Mouse (Mus musculus) embryonic facial prominence, embryonic 12.5 days (tissue): Measurements from ENCODE around the gene Ccn2. TPM values are rescaled to one million over a fixed set of nuclear protein-coding genes. Genes with fewer than 3 reads are reported as not detected.
"Not testable (repeated sequence)": the region's sequence is repeated elsewhere in the genome, so short reads cannot be mapped to it uniquely, and the experiment has no call there.

Source experiments
- ATAC-seq: fragments of 200-750 bp; cut with Nextera tagmentation; 2 replicates; pipeline ENCODE4 v1.8.0; 2017; ENCODE audit not compliant: insufficient number of reproducible peaks, insufficient read depth, low FRiP score, low TSS enrichment
- H3K27ac ChIP-seq: fragments of 300-500 bp; sonication (generic); 2 replicates; pipeline ENCODE4 v1.5.1; 2016; ENCODE audit warnings: mild to moderate bottlenecking
- H3K27me3 ChIP-seq: fragments of 300-500 bp; sonication (generic); 2 replicates; pipeline ENCODE4 v1.6.1; 2016; ENCODE audit warnings: mild to moderate bottlenecking, moderate library complexity
- H3K36me3 ChIP-seq: fragments of 300-500 bp; sonication (generic); 2 replicates; pipeline ENCODE4 v1.6.1; 2016; ENCODE audit warnings: mild to moderate bottlenecking
- H3K4me1 ChIP-seq: fragments of 300-500 bp; sonication (generic); 2 replicates; pipeline ENCODE4 v1.6.1; 2016
- H3K4me2 ChIP-seq: fragments of 300-500 bp; sonication (generic); replicated peaks from 2 replicates; pipeline ENCODE4 v1.6.1; 2016; ENCODE audit warnings: mild to moderate bottlenecking, moderate library complexity
- H3K4me3 ChIP-seq: fragments of 300-500 bp; sonication (generic); 2 replicates; pipeline ENCODE4 v1.5.1; 2016; ENCODE audit warnings: mild to moderate bottlenecking
- H3K9ac ChIP-seq: fragments of 300-500 bp; sonication (generic); 2 replicates; pipeline ENCODE4 v1.6.1; 2016; ENCODE audit warnings: mild to moderate bottlenecking, moderate library complexity
- H3K9me3 ChIP-seq: fragments of 300-500 bp; sonication (generic); 2 replicates; pipeline ENCODE4 v1.6.1; 2016; ENCODE audit warnings: mild to moderate bottlenecking, moderate library complexity
- WGBS: fragments of 180-500 bp; shearing (Covaris S2); methylation state at CpG from one replicate; pipeline ENCODE4 v1.1.7; 2016; 5-methylcytosine and 5-hydroxymethylcytosine counted together
- polyA plus RNA-seq: library from polyadenylated mRNA; unstranded; fragments of >200 nt; fragmentation: Nextera tagmentation; extraction: Ambion mirVana; gene quantifications from 2 replicates; pipeline ENCODE4 v1.2.1, GENCODE M21; 2016

The Ccn2 gene
- polyA plus RNA-seq, 1 experiment from 2014 or later, result 9.6 TPM

DNA sequence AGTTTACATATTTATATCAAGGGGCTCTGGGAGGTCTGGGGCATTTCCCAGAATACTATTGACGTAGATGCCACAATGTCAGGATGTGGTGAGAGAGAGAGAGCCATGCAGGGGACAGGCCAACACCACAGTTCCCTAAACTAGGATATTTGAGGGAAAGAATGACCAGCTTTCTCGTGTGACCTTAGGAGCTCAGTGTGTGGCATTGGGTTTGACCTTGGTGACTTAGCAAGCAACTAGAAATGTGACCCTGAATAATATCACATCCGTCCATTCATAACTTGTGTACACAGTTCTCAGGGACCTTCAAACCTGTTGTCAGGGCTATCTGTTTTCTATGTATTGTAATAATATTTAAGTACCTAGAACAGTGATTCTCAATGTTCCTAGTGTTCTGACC is 13.9 kb downstream of the Ccn2 start:
- no peaks in the 10 kb centered on the region for H3K36me3 ChIP-seq
- no peaks in the 10 kb centered on the region for H3K4me1 ChIP-seq
- no peaks in the 10 kb centered on the region for H3K9me3 ChIP-seq
- no peaks in the 10 kb centered on the region for H3K27me3 ChIP-seq
- H3K9ac ChIP-seq, result no peak overlapping the region
- H3K4me3 ChIP-seq, result no peak overlapping the region
- no peak for ATAC-seq
- H3K27ac ChIP-seq, result no peak overlapping the region
- no peak overlapping the region for H3K4me2 ChIP-seq
- WGBS, result 87% methylated on average over 3 of the region's 3 CpGs

- 87% methylated on average over 9 of the region's 9 CpGs for WGBS
- Histone ChIP-seq H3K27me3 (no peaks in the 10 kb centered on the region), H3K9me3 (no peaks in the 10 kb centered on the region), H3K4me1 (no peaks in the 10 kb centered on the region), H3K9ac (no peak overlapping the region), H3K4me3 (no peak overlapping the region), H3K36me3 (no peaks in the 10 kb centered on the region), H3K4me2 (no peak overlapping the region), H3K27ac (no peak overlapping the region)
- no peak for ATAC-seq
Measured at GRCm38 (mm10) chr10:24609766-24610165, 14.5 kb downstream of the Ccn2 start.

DNA sequence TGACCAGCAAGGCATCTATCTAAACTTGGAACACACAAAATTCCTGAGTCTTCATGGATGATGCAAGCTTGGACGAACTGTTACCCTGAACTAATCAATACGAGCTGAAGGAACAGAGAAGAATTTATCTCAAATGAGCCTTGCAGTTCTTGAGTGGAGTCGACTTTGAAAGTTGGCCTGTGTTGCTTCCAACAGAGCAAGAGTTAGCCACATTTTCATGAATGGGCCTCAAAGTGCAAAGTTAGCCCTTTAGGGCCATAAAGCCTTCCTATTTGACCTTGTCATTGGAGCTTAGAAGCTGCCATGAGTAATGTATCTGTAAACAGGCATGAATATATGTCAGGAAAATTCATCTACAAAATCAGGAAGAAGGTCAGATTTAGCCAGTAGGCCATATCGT is 19.5 kb downstream of the Ccn2 start:
- ATAC-seq, result no peak
- H3K36me3 ChIP-seq, result no peaks in the 10 kb centered on the region
- no peaks in the 10 kb centered on the region for H3K9me3 ChIP-seq

GRCm38 (mm10) chr10:24615799-24616198 is 20.6 kb downstream of the Ccn2 start:
- Histone ChIP-seq H3K9ac (no peak overlapping the region), H3K4me2 (no peak overlapping the region), H3K4me1 (no peaks in the 10 kb centered on the region), H3K27me3 (no peaks in the 10 kb centered on the region), H3K9me3 (no peaks in the 10 kb centered on the region), H3K27ac (no peak overlapping the region), H3K4me3 (no peak overlapping the region), H3K36me3 (no peaks in the 10 kb centered on the region)
- ATAC-seq, result no peak
- 82% methylated on average over 6 of the region's 6 CpGs for WGBS

More for the DNA sequence above, 19.5 kb downstream of the Ccn2 start:
- Histone ChIP-seq H3K27ac (no peak overlapping the region), H3K4me3 (no peak overlapping the region), H3K4me2 (no peak overlapping the region), H3K4me1 (no peaks in the 10 kb centered on the region), H3K27me3 (no peaks in the 10 kb centered on the region), H3K9ac (no peak overlapping the region)
- WGBS, result 87% methylated on average over 4 of the region's 4 CpGs

DNA sequence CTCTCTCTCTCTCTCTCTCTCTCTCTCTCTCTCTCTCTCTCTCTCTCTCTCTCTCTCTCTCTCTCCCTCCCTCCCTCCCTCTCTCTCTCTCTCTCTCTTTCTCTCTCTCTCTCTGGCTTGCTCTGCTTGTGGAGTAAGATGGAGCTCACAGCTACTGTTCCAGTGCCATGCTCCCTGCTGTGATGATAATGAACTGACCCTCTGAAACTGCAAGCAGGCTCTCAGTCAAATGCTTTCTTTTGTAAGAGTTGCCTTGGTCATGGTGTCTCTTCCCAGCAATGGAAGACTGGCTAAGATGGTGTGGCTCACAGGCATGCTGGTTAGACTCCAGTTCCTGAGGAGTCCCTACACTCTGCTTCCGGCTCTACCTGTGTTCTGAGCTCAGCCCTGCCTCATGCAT is 21.3 kb downstream of the Ccn2 start:
- H3K27me3 ChIP-seq, H3K36me3 ChIP-seq, H3K4me3 ChIP-seq, H3K9ac ChIP-seq, H3K4me2 ChIP-seq, H3K27ac ChIP-seq, H3K9me3 ChIP-seq, ATAC-seq, H3K4me1 ChIP-seq: not testable (repeated sequence)
- WGBS, result 88% methylated on average over 1 of the region's 1 CpGs

DNA sequence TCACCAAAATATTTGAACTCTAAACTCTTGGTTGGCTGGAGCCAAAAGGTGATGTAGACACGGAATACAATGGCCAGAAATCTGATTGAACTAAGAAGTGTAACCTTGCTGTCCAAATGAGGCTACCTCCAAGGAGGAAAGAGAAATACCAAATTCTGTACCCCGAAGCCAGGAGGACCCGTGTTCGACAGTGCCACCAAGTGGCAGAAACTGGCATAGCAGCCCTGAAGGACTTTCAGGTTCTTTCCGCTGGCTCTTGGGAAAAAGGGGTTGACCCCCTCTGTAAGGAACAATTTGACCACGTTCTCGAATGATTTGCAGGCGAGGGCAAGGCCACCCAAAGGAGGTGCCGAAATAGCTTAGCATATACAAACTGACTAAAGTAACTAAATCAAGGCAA is 26.3 kb downstream of the Ccn2 start:
- ATAC-seq, result no peak
- H3K27me3 ChIP-seq, result no peaks in the 10 kb centered on the region
- no peaks in the 10 kb centered on the region for H3K4me1 ChIP-seq
- H3K4me3 ChIP-seq, result no peak overlapping the region
- WGBS, result 38% methylated on average over 9 of the region's 9 CpGs
- H3K36me3 ChIP-seq, result no peaks in the 10 kb centered on the region
- H3K4me2 ChIP-seq, result no peak overlapping the region
- H3K27ac ChIP-seq, result no peak overlapping the region
- no peak overlapping the region for H3K9ac ChIP-seq
- H3K9me3 ChIP-seq, result no peaks in the 10 kb centered on the region

- H3K9ac ChIP-seq, result no peak overlapping the region
- WGBS, result 25% methylated on average over 7 of the region's 7 CpGs
- H3K27me3 ChIP-seq, result no peaks in the 10 kb centered on the region
Measured at GRCm38 (mm10) chr10:24622586-24622985, 27.3 kb downstream of the Ccn2 start.

DNA sequence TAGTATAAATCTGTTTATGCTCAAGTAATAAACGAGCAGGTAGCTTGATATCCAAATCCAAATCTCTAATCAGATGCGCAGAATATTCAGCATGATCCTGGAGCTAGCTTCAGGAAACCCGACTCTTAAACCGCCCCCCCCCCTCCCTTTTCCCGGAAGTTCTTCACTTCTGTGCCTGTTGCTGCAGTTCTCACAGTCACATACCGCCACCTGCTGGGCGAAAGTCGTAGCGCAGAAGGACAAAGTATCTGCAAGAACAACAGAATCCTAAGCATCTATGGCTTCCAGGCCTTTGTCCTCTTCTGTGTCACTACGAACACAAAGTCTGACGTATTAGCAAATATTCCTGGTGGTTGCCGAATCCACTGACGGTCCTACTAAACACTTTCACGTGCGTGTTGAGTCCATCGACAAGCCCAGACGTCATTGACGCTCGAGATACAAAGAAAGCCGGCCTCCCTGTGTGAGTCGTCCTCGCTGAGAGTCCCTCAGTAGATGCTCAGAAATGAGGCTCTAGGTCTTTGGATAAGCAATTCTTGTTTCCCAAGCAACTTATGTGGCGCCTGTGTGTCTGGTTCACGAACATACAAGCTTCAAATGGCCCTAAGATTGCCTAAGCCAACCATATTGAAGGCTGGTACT is 29.9 kb downstream of the Ccn2 start:
- ATAC-seq, result no peak
- Histone ChIP-seq H3K4me3 (no peak overlapping the region), H3K27me3 (no peaks in the 10 kb centered on the region), H3K36me3 (no peaks in the 10 kb centered on the region), H3K9ac (no peak overlapping the region), H3K9me3 (no peaks in the 10 kb centered on the region), H3K4me2 (peak overlapping the region; percentile 27; the same call in 1 of the 2 replicates), H3K4me1 (no peaks in the 10 kb centered on the region), H3K27ac (no peak overlapping the region)
- WGBS, result 35% methylated on average over 24 of the region's 24 CpGs

More at GRCm38 (mm10) chr10:24622586-24622985, 27.3 kb downstream of the Ccn2 start:
- H3K9me3 ChIP-seq, result no peaks in the 10 kb centered on the region
- no peak overlapping the region for H3K27ac ChIP-seq
- H3K36me3 ChIP-seq, result no peaks in the 10 kb centered on the region
- H3K4me1 ChIP-seq, result no peaks in the 10 kb centered on the region
- H3K4me3 ChIP-seq, result no peak overlapping the region
- no peak overlapping the region for H3K4me2 ChIP-seq
- no peak for ATAC-seq

- WGBS, result 70% methylated on average over 12 of the region's 12 CpGs
- no peak for ATAC-seq
- Histone ChIP-seq H3K4me2 (no peak overlapping the region), H3K4me1 (no peaks in the 10 kb centered on the region), H3K9me3 (no peaks in the 10 kb centered on the region), H3K4me3 (no peak overlapping the region), H3K27me3 (no peaks in the 10 kb centered on the region), H3K27ac (no peak overlapping the region), H3K36me3 (no peaks in the 10 kb centered on the region), H3K9ac (no peak overlapping the region)
Measured at GRCm38 (mm10) chr10:24627262-24627661, 32.0 kb downstream of the Ccn2 start.

DNA sequence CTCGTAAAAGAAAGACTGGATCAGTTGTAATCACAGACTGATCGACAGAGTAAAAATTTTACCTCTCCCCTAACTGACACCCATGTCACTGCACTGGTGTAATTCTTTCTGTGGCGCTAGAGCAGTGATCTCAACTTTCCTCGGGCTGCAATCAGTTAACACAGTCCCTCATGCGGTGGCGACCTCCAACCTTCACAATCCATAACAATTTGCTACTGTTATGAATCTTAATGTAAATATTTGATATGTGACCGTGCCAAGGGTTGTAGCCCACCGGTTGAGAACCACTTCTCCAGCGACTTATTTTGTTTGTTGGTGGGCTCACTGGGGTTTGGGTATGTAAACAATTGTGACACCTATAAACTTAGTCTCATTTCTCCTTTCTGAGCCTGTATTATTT is 33.2 kb downstream of the Ccn2 start:
- no peaks in the 10 kb centered on the region for H3K36me3 ChIP-seq
- ATAC-seq, result no peak
- H3K9me3 ChIP-seq, result no peaks in the 10 kb centered on the region
- H3K4me2 ChIP-seq, result no peak overlapping the region
- no peaks in the 10 kb centered on the region for H3K27me3 ChIP-seq
- H3K4me3 ChIP-seq, result no peak overlapping the region
- H3K27ac ChIP-seq, result no peak overlapping the region
- H3K4me1 ChIP-seq, result no peaks in the 10 kb centered on the region
- 74% methylated on average over 9 of the region's 9 CpGs for WGBS
- no peak overlapping the region for H3K9ac ChIP-seq

- ATAC-seq, result no peak
Measured at GRCm38 (mm10) chr10:24629086-24629720, 34.0 kb downstream of the Ccn2 start.

DNA sequence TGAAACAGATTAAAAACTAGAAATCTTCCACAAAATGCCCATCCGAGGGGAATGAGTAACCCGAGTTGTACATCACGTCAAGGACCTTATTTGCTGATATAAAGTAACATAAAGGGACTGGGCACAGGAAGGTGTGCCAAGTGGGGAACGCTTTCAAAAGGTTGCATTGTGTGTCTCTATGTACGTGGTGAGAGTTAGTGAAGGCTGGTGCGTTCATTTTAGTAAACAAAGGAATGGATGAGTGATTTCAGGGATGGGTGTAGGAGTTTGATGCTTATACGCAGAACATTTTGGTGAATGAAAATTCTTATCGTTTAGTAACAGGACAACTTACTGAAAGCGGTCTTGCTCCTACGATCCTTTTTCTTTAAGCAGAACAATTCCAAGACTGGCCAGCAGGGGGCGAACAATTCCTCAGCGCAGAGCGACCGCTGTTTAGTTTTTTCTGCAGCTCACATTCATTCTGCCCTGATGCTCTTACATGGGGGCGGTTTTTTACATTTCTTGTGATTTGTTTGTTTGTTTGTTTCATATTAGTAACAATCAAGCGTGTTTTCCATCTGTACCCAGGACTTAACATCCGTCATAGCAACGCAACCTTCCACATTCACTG is 35.3 kb downstream of the Ccn2 start:
- 0 out of 2 replicates have a peak overlapping the region, but pooled peaks have one; percentile 5 for H3K4me2 ChIP-seq
- 25% methylated on average over 18 of the region's 18 CpGs for WGBS
- H3K9me3 ChIP-seq, result no peaks in the 10 kb centered on the region
- H3K27me3 ChIP-seq, result no peaks in the 10 kb centered on the region
- no peak for ATAC-seq
- H3K36me3 ChIP-seq, result no peaks in the 10 kb centered on the region
- no peaks in the 10 kb centered on the region for H3K4me1 ChIP-seq
- no peak overlapping the region for H3K27ac ChIP-seq
- no peak overlapping the region for H3K9ac ChIP-seq
- no peak overlapping the region for H3K4me3 ChIP-seq

More at GRCm38 (mm10) chr10:24629086-24629720, 34.0 kb downstream of the Ccn2 start:
- Histone ChIP-seq H3K4me1 (no peaks in the 10 kb centered on the region), H3K36me3 (no peaks in the 10 kb centered on the region), H3K4me2 (no peak overlapping the region), H3K9ac (no peak overlapping the region), H3K9me3 (no peaks in the 10 kb centered on the region), H3K27me3 (no peaks in the 10 kb centered on the region), H3K4me3 (no peak overlapping the region), H3K27ac (no peak overlapping the region)
- WGBS, result 81% methylated on average over 9 of the region's 9 CpGs
